Mouse (Mus musculus): Measurements from ENCODE around the gene Erc2.
A peak's percentile ranks its signal among the peaks of the same experiment; 100 is the strongest.

Erc2 gene

GRCm38 (mm10) chr14:28469696-28470095, 847.5 kb downstream of the Erc2 start:
- no peak for DNase-seq

- no peak for DNase-seq
Measured at GRCm38 (mm10) chr14:28470212-28470611, 848.0 kb downstream of the Erc2 start.

- DNase-seq: no peak
Measured at GRCm38 (mm10) chr14:28475012-28475411, 852.8 kb downstream of the Erc2 start.

- DNase-seq: no peak
Measured at GRCm38 (mm10) chr14:28475421-28475820, 853.2 kb downstream of the Erc2 start.

- DNase-seq: no peak
Measured at GRCm38 (mm10) chr14:28476746-28477145, 854.5 kb downstream of the Erc2 start.

GRCm38 (mm10) chr14:28480866-28481265, 858.6 kb downstream of the Erc2 start:
- DNase-seq: no peak

GRCm38 (mm10) chr14:28493806-28494205, 871.6 kb downstream of the Erc2 start:
- DNase-seq: no peak

GRCm38 (mm10) chr14:28494273-28494672, 872.0 kb downstream of the Erc2 start:
- DNase-seq: no peak

- no peak for DNase-seq
Measured at GRCm38 (mm10) chr14:28501216-28501878, 879.1 kb downstream of the Erc2 start.

GRCm38 (mm10) chr14:28503276-28503675, 881.0 kb downstream of the Erc2 start:
- no peak for DNase-seq

- DNase-seq: peak; percentile 79
Measured at GRCm38 (mm10) chr14:28504101-28505050, 882.1 kb downstream of the Erc2 start, which contains the start of gene Wnt5a. TSS of gene Wnt5a (plus strand) at chr14:28504750.

GRCm38 (mm10) chr14:28505051-28505585, 882.9 kb downstream of the Erc2 start:
- peak; percentile 75 for DNase-seq

GRCm38 (mm10) chr14:28505586-28506375, 883.6 kb downstream of the Erc2 start:
- peak; percentile 73 for DNase-seq

- DNase-seq: peak; percentile 80
Measured at GRCm38 (mm10) chr14:28506376-28506831, 884.2 kb downstream of the Erc2 start.

- DNase-seq: no peak
Measured at GRCm38 (mm10) chr14:28507011-28507410, 884.8 kb downstream of the Erc2 start.

GRCm38 (mm10) chr14:28507471-28507870, 885.2 kb downstream of the Erc2 start:
- peak; percentile 89 for DNase-seq

- DNase-seq: peak; percentile 27
Measured at GRCm38 (mm10) chr14:28508288-28509258, 886.3 kb downstream of the Erc2 start.

GRCm38 (mm10) chr14:28509441-28510340, 887.5 kb downstream of the Erc2 start:
- peak; percentile 61 for DNase-seq

GRCm38 (mm10) chr14:28510341-28511028, 888.3 kb downstream of the Erc2 start:
- DNase-seq: peak; percentile 52
